10 mouse cellular contexts compared by ENCODE assay signal in genomic region chr14:31659501-31660181, GRCm38 (mm10). TPM values are rescaled to one million over a fixed set of nuclear protein-coding genes. Genes with fewer than 3 reads are reported as not detected.
DNase-seq lines count a peak whose midpoint lies in the region; ATAC-seq and TF ChIP-seq lines count a peak whose summit lies in the region.
"Had no signal": no experiment of that assay in that cellular context is flagged by ENCODE, and none has a peak within 500 bp of the region (broad histone marks: within the 10 kb centered on the region; RNA-seq: fewer than 3 reads in every experiment).

No protein-coding gene starts in this region.

- no peak overlapping the region for H3K4me2 ChIP-seq in intestine, embryonic 14.5 days (ENCODE audit: low read length)
- no peak overlapping the region for H3K4me2 ChIP-seq in midbrain, embryonic 16.5 days (ENCODE audit: low read length)

- H3K9ac ChIP-seq in intestine, embryonic 14.5 days (ENCODE audit: low read length): no peak overlapping the region
- H3K9ac ChIP-seq in midbrain, embryonic 16.5 days (ENCODE audit: low read depth, low read length): no peak overlapping the region

- no peak for TF ChIP-seq CTCF in gastrocnemius, adult 2 months (IDR thresholded peaks at IDR 0.05)

- no peak for ATAC-seq in intestine, embryonic 14.5 days (replicated peaks; ENCODE audit: low FRiP score, low TSS enrichment, low read depth)
- no peak for ATAC-seq in midbrain, embryonic 16.5 days

- H3K4me1 ChIP-seq in intestine, embryonic 14.5 days (replicated peaks; ENCODE audit: control insufficient read depth, insufficient read depth, low read length): peaks cover 55% of the 10 kb centered on the region
- peaks cover 13% of the 10 kb centered on the region; the same call in 1 of the 2 replicates for H3K4me1 ChIP-seq in midbrain, embryonic 16.5 days (ENCODE audit: control insufficient read depth, insufficient read depth, low read length)

- peak overlapping the region; percentile 27 for H3K4me3 ChIP-seq in gastrocnemius, adult 2 months
- no peak overlapping the region for H3K4me3 ChIP-seq in intestine, embryonic 14.5 days (ENCODE audit: low read depth, low read length)
- no peak overlapping the region for H3K4me3 ChIP-seq in midbrain, embryonic 16.5 days (ENCODE audit: low read depth, low read length)

- intact Hi-C loops in gastrocnemius, adult 2 months (cut with DNase I): loop anchor here (5.0 kb wide), 2 partner anchors 38 to 293 kb away; no protein-coding TSS in a partner anchor

- no peaks in the 10 kb centered on the region for H3K27me3 ChIP-seq in intestine, embryonic 14.5 days (replicated peaks; ENCODE audit: control insufficient read depth, insufficient read depth, low read length)
- H3K27me3 ChIP-seq in midbrain, embryonic 16.5 days (ENCODE audit: control insufficient read depth, insufficient read depth, low read depth, low read length): no peaks in the 10 kb centered on the region

- 48% methylated on average over 10 of the region's 10 CpGs for WGBS in intestine, embryonic 14.5 days
- WGBS in midbrain, embryonic 16.5 days: 70% methylated on average over 10 of the region's 10 CpGs

- no peaks in the 10 kb centered on the region for H3K9me3 ChIP-seq in intestine, embryonic 14.5 days (ENCODE audit: control insufficient read depth, low read length)
- H3K9me3 ChIP-seq in midbrain, embryonic 16.5 days (replicated peaks; ENCODE audit: control insufficient read depth, low read length, poor library complexity, severe bottlenecking): no peaks in the 10 kb centered on the region

- DNase-seq in layer of hippocampus, adult 11-12 months (ENCODE audit: low spot score): peak; percentile 43
- no peak for DNase-seq in layer of hippocampus, postnatal 25 days (ENCODE audit: extremely low spot score in 1 of 2, low spot score in 1 of 2)
- peak; percentile 71 for DNase-seq in NIH3T3 (ENCODE audit: low read depth)
- DNase-seq in gastrocnemius, adult 2 months: peak; percentile 83
- peak; percentile 51 for DNase-seq in intestine, embryonic 14.5 days (ENCODE audit: low spot score)
- no peak for DNase-seq in urinary bladder, postnatal 36 days (ENCODE audit: low spot score in 2 of 2)
- no peak for DNase-seq in T-cell, adult 2 months (ENCODE audit: low spot score)

- no peaks in the 10 kb centered on the region for H3K36me3 ChIP-seq in intestine, embryonic 14.5 days (ENCODE audit: control insufficient read depth, insufficient read depth, low read length)
- no peaks in the 10 kb centered on the region for H3K36me3 ChIP-seq in midbrain, embryonic 16.5 days (ENCODE audit: control insufficient read depth, insufficient read depth, low read length)

- peak overlapping the region; percentile 100 for H3K27ac ChIP-seq in gastrocnemius, adult 2 months
- peak overlapping the region; percentile 99 for H3K27ac ChIP-seq in intestine, embryonic 14.5 days (ENCODE audit: low read depth)
- peak overlapping the region; percentile 26 for H3K27ac ChIP-seq in midbrain, embryonic 16.5 days (ENCODE audit: low read length)

RNA-seq across cellular contexts. Expression of gene Hacl1, which starts 18.6 kb away (rescaled TPM):
- 1 to 10 TPM; 7.6 to 9.3 TPM for total RNA-seq in layer of hippocampus, postnatal 25 days (2021)
- total RNA-seq in gastrocnemius, adult 2 months (2021): 1 to 10 TPM; 4.9 to 5.7 TPM
- polyA plus RNA-seq in intestine, embryonic 14.5 days (2014; fragmentation: Nextera tagmentation; extraction: Ambion mirVana): 10.4 and 13.5 TPM in 2 replicates
- 8.6 and 10.6 TPM in 2 replicates for polyA plus RNA-seq in midbrain, embryonic 16.5 days (2015; fragmentation: Nextera tagmentation; extraction: Ambion mirVana)

RNA-seq across cellular contexts. Expression of gene Btd, which starts 18.8 kb away (rescaled TPM):
- total RNA-seq in layer of hippocampus, postnatal 25 days (2021): 1 to 10 TPM; 9.0 to 10.0 TPM
- 1 to 10 TPM; 3.8 to 5.8 TPM for total RNA-seq in gastrocnemius, adult 2 months (2021)
- 21.9 and 28.8 TPM in 2 replicates for polyA plus RNA-seq in intestine, embryonic 14.5 days (2014; fragmentation: Nextera tagmentation; extraction: Ambion mirVana)
- polyA plus RNA-seq in midbrain, embryonic 16.5 days (2015; fragmentation: Nextera tagmentation; extraction: Ambion mirVana): 15.0 and 17.2 TPM in 2 replicates

RNA-seq across cellular contexts. Expression of gene Gm49387, which starts 19.0 kb away (rescaled TPM):
- total RNA-seq in layer of hippocampus, postnatal 25 days (2021): not detected
- under 1 TPM; 0.70 to 0.84 TPM for total RNA-seq in gastrocnemius, adult 2 months (2021)
- 0.78 and 2.3 TPM in 2 replicates for polyA plus RNA-seq in intestine, embryonic 14.5 days (2014; fragmentation: Nextera tagmentation; extraction: Ambion mirVana)
- polyA plus RNA-seq in midbrain, embryonic 16.5 days (2015; fragmentation: Nextera tagmentation; extraction: Ambion mirVana): not detected in 2 replicates
- total RNA-seq: ES-E14; neutrophil, adult 5-6 weeks had no signal

Comparison
In these comparisons a context has a peak if more than half of its experiments do, and no peak if none do; other contexts are left out.
1. DNase-seq: peak in layer of hippocampus, adult 11-12 months (single experiment), NIH3T3 (single experiment), gastrocnemius, adult 2 months (single experiment) and intestine, embryonic 14.5 days (single experiment); none in layer of hippocampus, postnatal 25 days (0 of 2), urinary bladder, postnatal 36 days (0 of 2) and T-cell, adult 2 months (single experiment).
2. H3K27ac ChIP-seq: peak in every context shown above with its lines; median percentile 100 in gastrocnemius, adult 2 months; 99 in intestine, embryonic 14.5 days; 26 in midbrain, embryonic 16.5 days.